Mouse (Mus musculus) myocyte (in vitro differentiated cells): ENCODE measurements around the gene Arl4c. TPM values are rescaled to one million over a fixed set of nuclear protein-coding genes. Genes with fewer than 3 reads are reported as not detected.

ENCODE experiments used
- H3K27me3 ChIP-seq: one replicate; pipeline ENCODE4 v1.6.1; 2011; ENCODE audit not compliant: control insufficient read depth, insufficient read depth, insufficient read length
- H3K36me3 ChIP-seq: one replicate; pipeline ENCODE4 v1.6.1; 2011; ENCODE audit not compliant: control insufficient read depth, insufficient read depth
- H3K4me2 ChIP-seq: one replicate; pipeline ENCODE4 v1.6.1; 2011; ENCODE audit warnings: low read depth, control low read depth
- H3K4me3 ChIP-seq: one replicate; pipeline ENCODE4 v1.5.1; 2011; ENCODE audit warnings: mild to moderate bottlenecking, control low read depth, moderate library complexity
- H3K79me2 ChIP-seq: one replicate; pipeline ENCODE4 v1.6.1; 2011; ENCODE audit not compliant: control insufficient read depth, insufficient read depth
- H3ac ChIP-seq: one replicate; pipeline ENCODE4 v1.6.1; 2011; ENCODE audit not compliant: control insufficient read depth, insufficient read length
- CEBPB ChIP-seq: IDR thresholded peaks from 2 replicates; pipeline ENCODE4 v1.6.1; 2011; ENCODE audit warnings: mild to moderate bottlenecking, moderate library complexity; ENCODE audit not compliant: poor library complexity, insufficient read depth, severe bottlenecking
- E2F4 ChIP-seq: IDR thresholded peaks from one replicate; pipeline ENCODE4 v1.6.1; 2011; ENCODE audit warnings: mild to moderate bottlenecking, control low read depth, moderate library complexity; ENCODE audit not compliant: insufficient read depth
- MAX ChIP-seq: IDR thresholded peaks from one replicate; pipeline ENCODE4 v1.6.1; 2011; ENCODE audit warnings: low read depth, mild to moderate bottlenecking, control low read depth
- MYOD1 ChIP-seq, 3 experiments: IDR thresholded peaks; one replicate each; pipeline ENCODE4 v1.6.1; 2011; ENCODE audit warnings: control low read depth in 2 of 3, low read depth in 2 of 3, mild to moderate bottlenecking in 2 of 3, moderate library complexity in 1 of 3; ENCODE audit not compliant: insufficient read length in 2 of 3, control insufficient read depth in 1 of 3
- MYOG ChIP-seq, 3 experiments: IDR thresholded peaks; one replicate each; pipeline ENCODE4 v1.6.1; 2011; ENCODE audit warnings: control low read depth in 2 of 3, low read depth in 2 of 3, mild to moderate bottlenecking in 2 of 3; ENCODE audit not compliant: insufficient read length in 2 of 3, control insufficient read depth in 1 of 3, insufficient read depth in 1 of 3
- POLR2A ChIP-seq: IDR thresholded peaks from one replicate; pipeline ENCODE4 v1.6.1; 2011; ENCODE audit warnings: low read depth, mild to moderate bottlenecking, control low read depth, moderate library complexity; ENCODE audit not compliant: insufficient read length
- POLR2AphosphoS2 ChIP-seq: IDR thresholded peaks from one replicate; pipeline ENCODE4 v1.6.1; 2011; ENCODE audit warnings: low read depth, control low read depth; ENCODE audit not compliant: insufficient read length
- REST ChIP-seq: IDR thresholded peaks from one replicate; pipeline ENCODE4 v1.6.1; 2011; ENCODE audit warnings: mild to moderate bottlenecking, control low read depth, moderate library complexity; ENCODE audit not compliant: insufficient read depth, insufficient read length
- SRF ChIP-seq: IDR thresholded peaks from one replicate; pipeline ENCODE4 v1.6.1; 2011; ENCODE audit warnings: low read depth; ENCODE audit not compliant: control insufficient read depth, insufficient read length
- TCF12 ChIP-seq: IDR thresholded peaks from one replicate; pipeline ENCODE4 v1.6.1; 2011; ENCODE audit warnings: mild to moderate bottlenecking, control low read depth; ENCODE audit not compliant: poor library complexity, insufficient read depth, severe bottlenecking
- TCF3 ChIP-seq: IDR thresholded peaks from one replicate; pipeline ENCODE4 v1.6.1; 2011; ENCODE audit warnings: low read depth, control low read depth; ENCODE audit not compliant: insufficient read length
- USF1 ChIP-seq: IDR thresholded peaks from one replicate; pipeline ENCODE4 v1.6.1; 2011; ENCODE audit warnings: low read depth, mild to moderate bottlenecking, control low read depth, moderate library complexity
- polyA plus RNA-seq: library from polyadenylated mRNA; unstranded; fragments of >200 nt; fragmentation: generic; extraction: Trizol; gene quantifications from one replicate; pipeline ENCODE4 v1.2.1, GENCODE M21; 2012; ENCODE audit warnings: missing spikeins

Gene Arl4c
- polyA plus RNA-seq, 1 experiment = 25.2 TPM

- Histone ChIP-seq H3K4me3 (no peak overlapping the region), H3K27me3 (no peaks in the 10 kb centered on the region), H3ac (no peak overlapping the region), H3K4me2 (peak overlapping the region; percentile 55), H3K36me3 (no peaks in the 10 kb centered on the region), H3K79me2 (peaks cover 7% of the 10 kb centered on the region)
- TF ChIP-seq TCF3 (no peak), CEBPB (0 out of 2 replicates have a peak, but pooled peaks have one; percentile 31), MYOG (IDR thresholded peaks at IDR 0.05; ENCODE audit: control insufficient read depth in 1 of 3, insufficient read depth in 1 of 3, insufficient read length in 2 of 3, low read depth in 2 of 3) (peak in 1 of 3 experiments; percentile 17)
Measured at GRCm38 (mm10) chr1:88705799-88706198, 3.8 kb upstream of the Arl4c start.

DNA sequence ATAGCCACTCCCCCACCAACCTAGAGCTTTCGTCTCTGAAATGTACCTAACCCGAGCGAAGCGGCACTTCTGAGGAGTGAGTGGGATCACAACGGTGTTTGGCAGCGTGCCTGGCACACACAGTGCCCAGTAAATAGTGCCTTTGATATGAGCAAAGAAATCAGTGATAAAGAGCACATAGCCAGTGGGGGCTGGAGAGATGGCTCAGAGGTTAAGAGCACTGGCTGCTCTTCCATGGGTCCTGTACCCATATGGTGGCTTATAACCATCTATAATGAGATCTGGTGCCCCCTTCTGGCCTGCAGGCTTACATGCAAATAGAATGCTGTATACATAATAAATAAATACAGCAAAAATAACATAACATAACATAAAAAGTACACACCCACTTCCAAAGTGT is 3.0 kb upstream of the Arl4c start:
- Histone ChIP-seq H3K79me2 (peaks cover 14% of the 10 kb centered on the region), H3ac (no peak overlapping the region), H3K4me2 (no peak overlapping the region), H3K4me3 (no peak overlapping the region), H3K27me3 (no peaks in the 10 kb centered on the region), H3K36me3 (no peaks in the 10 kb centered on the region)
- TF ChIP-seq CEBPB = no peak
- TF ChIP-seq POLR2A = no peak
- no peak for TF ChIP-seq SRF
- no peak for TF ChIP-seq POLR2AphosphoS2
- TF ChIP-seq MYOG (IDR thresholded peaks at IDR 0.05; ENCODE audit: control insufficient read depth in 1 of 3, insufficient read depth in 1 of 3, insufficient read length in 2 of 3, low read depth in 2 of 3) = no peak
- TF ChIP-seq MAX = no peak
- TF ChIP-seq MYOD1 (IDR thresholded peaks at IDR 0.05; ENCODE audit: control insufficient read depth in 1 of 3, insufficient read length in 2 of 3, low read depth in 2 of 3) = no peak
- no peak for TF ChIP-seq E2F4
- TF ChIP-seq TCF12 = no peak
- no peak for TF ChIP-seq TCF3
- no peak for TF ChIP-seq USF1
- TF ChIP-seq REST = no peak

GRCm38 (mm10) chr1:88700961-88701861 is 810 bp downstream of the Arl4c start:
- H3K4me2 ChIP-seq = peak overlapping the region; percentile 75
- H3ac ChIP-seq = peak overlapping the region; percentile 84
- peak overlapping the region; percentile 100 for H3K4me3 ChIP-seq
- H3K27me3 ChIP-seq = no peaks in the 10 kb centered on the region
- H3K36me3 ChIP-seq = peaks cover 15% of the 10 kb centered on the region
- H3K79me2 ChIP-seq = peaks cover 51% of the 10 kb centered on the region
- TF ChIP-seq CEBPB (no peak), USF1 (no peak), SRF (no peak), MAX (no peak), TCF12 (no peak), POLR2A (peak; percentile 59), E2F4 (no peak), TCF3 (no peak), POLR2AphosphoS2 (no peak), MYOG (IDR thresholded peaks at IDR 0.05; ENCODE audit: control insufficient read depth in 1 of 3, insufficient read depth in 1 of 3, insufficient read length in 2 of 3, low read depth in 2 of 3) (peak in 1 of 3 experiments; percentile 41), REST (no peak), MYOD1 (IDR thresholded peaks at IDR 0.05; ENCODE audit: control insufficient read depth in 1 of 3, insufficient read length in 2 of 3, low read depth in 2 of 3) (peak in 1 of 3 experiments; percentile 55)

DNA sequence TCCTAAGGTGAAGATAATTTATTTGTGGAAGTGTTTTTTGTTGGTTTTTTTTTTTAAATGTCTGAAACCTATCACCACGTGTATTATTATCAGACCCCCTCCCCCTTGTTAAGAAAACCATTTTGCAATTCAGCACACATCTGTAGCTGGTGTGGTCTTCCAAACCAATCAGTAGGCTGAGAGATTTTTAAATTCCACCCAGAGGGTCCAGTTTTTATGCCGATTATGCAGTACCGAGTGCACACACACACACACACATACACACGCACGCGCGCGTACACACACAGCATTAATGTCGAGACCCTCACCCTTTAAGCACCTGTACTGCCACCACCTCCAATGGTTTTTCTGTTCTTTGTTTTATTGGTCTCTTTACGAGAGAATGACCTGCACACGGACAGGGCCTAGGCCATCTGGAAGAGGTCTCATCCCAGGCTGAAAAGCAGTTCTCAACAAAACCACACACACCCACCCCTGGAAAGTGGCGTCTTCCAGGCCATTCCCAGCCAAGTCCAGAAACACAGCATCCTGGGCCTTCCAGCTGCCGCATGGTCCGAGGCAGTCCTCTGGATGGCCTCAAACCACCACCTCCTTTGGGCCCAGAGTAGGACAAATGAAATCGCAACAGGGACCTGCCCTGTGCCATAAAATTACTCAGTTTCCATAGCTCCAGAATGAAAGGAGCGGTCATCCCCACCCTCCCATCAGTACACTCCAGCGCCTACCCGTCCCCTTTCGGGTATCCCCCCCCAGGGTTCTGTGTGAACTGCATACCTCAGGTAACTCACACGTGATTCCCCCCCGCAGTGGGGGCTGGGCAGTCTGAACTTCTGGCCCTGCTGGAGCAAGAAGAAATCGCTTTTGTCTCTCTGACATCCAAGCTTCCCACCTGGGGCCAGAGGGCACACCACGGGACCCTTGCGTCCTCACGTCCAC is 1.9 kb downstream of the Arl4c start:
- Histone ChIP-seq H3K79me2 (peaks cover 51% of the 10 kb centered on the region), H3K4me2 (peak overlapping the region; percentile 75), H3K36me3 (peaks cover 15% of the 10 kb centered on the region), H3K27me3 (no peaks in the 10 kb centered on the region), H3ac (peak overlapping the region; percentile 84), H3K4me3 (peak overlapping the region; percentile 100)
- TF ChIP-seq MYOG (IDR thresholded peaks at IDR 0.05; ENCODE audit: control insufficient read depth in 1 of 3, insufficient read depth in 1 of 3, insufficient read length in 2 of 3, low read depth in 2 of 3) (no peak), CEBPB (no peak), POLR2AphosphoS2 (no peak), TCF3 (no peak), POLR2A (peak; percentile 28), REST (no peak), USF1 (peak; percentile 23), TCF12 (no peak), MYOD1 (IDR thresholded peaks at IDR 0.05; ENCODE audit: control insufficient read depth in 1 of 3, insufficient read length in 2 of 3, low read depth in 2 of 3) (no peak), SRF (no peak), MAX (no peak), E2F4 (no peak)
